Mouse (Mus musculus): Measurements from ENCODE around the gene Dnaaf1. TPM values are rescaled to one million over a fixed set of nuclear protein-coding genes. Genes with fewer than 3 reads are reported as not detected.

The Dnaaf1 gene
- polyA plus RNA-seq, 1 experiment, result 0.28 TPM

DNA sequence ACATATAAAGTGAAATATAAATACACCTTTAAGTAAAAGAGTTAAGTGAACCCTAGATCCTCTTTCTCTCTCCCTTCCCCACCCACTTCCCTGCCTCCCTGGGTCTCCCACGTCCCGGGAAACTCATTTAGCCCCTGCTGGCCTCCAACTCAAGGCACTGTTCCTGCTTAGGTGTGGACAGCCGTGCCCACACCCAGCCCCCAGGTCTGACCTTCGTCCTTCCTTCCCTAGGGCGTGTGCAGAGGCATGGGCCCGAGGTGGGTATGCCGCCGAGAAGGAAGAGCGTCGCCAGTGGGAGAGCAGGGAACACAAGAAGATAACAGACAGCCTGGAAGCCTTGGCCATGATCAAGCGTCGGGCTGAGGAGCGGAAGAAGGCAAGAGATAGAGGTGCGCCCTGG is 15.3 kb downstream of the Dnaaf1 start:
- no peak overlapping the region for H3K4me3 ChIP-seq (ENCODE audit: low read depth, low read length)
- H3K27me3 ChIP-seq (ENCODE audit: control insufficient read depth, insufficient read depth, low read length, poor library complexity, severe bottlenecking), result no peaks in the 10 kb centered on the region
- H3K4me1 ChIP-seq (ENCODE audit: control insufficient read depth, insufficient read depth, low read length), result peaks cover 4% of the 10 kb centered on the region
- H3K9ac ChIP-seq (ENCODE audit: low read depth, poor library complexity, severe bottlenecking), result no peak overlapping the region
- no peaks in the 10 kb centered on the region for H3K36me3 ChIP-seq (ENCODE audit: control insufficient read depth, insufficient read depth, low read length, poor library complexity, severe bottlenecking)
- TF ChIP-seq EP300 (IDR thresholded peaks at IDR 0.05; ENCODE audit: insufficient read depth, low read depth, low read length), result no peak
- TF ChIP-seq POLR2A (IDR thresholded peaks at IDR 0.05; ENCODE audit: insufficient read depth, low read length), result no peak
- TF ChIP-seq CTCF (IDR thresholded peaks at IDR 0.05; ENCODE audit: low read depth, low read length), result no peak
- H3K9me3 ChIP-seq (replicated peaks; ENCODE audit: control insufficient read depth, insufficient read depth, low read length, poor library complexity, severe bottlenecking), result peaks cover 12% of the 10 kb centered on the region
- no peak overlapping the region for H3K27ac ChIP-seq (ENCODE audit: insufficient read depth, low read length)

DNA sequence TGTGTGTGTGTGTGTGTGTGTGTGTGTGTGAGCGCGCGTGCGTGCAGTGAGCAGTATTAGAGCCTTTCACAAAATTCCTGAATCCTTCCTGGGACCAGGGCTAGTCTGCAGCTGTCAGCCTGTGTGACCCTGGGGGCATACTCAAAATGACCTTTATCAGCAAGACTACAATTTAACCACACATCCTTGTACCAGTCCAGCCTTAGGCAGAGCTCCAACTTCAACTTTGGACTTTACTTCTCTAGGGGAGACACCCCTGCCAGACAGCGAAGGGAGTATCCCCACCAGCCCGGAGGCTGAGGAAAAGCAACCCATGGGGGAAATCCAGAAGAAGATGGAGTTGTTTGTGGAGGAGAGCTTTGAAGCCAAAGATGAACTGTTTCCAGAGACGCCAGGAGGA is 16.4 kb downstream of the Dnaaf1 start:
- Histone ChIP-seq H3K9ac (ENCODE audit: low read depth, poor library complexity, severe bottlenecking) (no peak overlapping the region), H3K4me1 (ENCODE audit: control insufficient read depth, insufficient read depth, low read length) (peaks cover 4% of the 10 kb centered on the region), H3K27ac (ENCODE audit: insufficient read depth, low read length) (no peak overlapping the region), H3K9me3 (replicated peaks; ENCODE audit: control insufficient read depth, insufficient read depth, low read length, poor library complexity, severe bottlenecking) (peaks cover 11% of the 10 kb centered on the region), H3K36me3 (ENCODE audit: control insufficient read depth, insufficient read depth, low read length, poor library complexity, severe bottlenecking) (no peaks in the 10 kb centered on the region), H3K27me3 (ENCODE audit: control insufficient read depth, insufficient read depth, low read length, poor library complexity, severe bottlenecking) (no peaks in the 10 kb centered on the region), H3K4me3 (ENCODE audit: low read depth, low read length) (no peak overlapping the region)
- TF ChIP-seq POLR2A (IDR thresholded peaks at IDR 0.05; ENCODE audit: insufficient read depth, low read length), result no peak
- TF ChIP-seq EP300 (IDR thresholded peaks at IDR 0.05; ENCODE audit: insufficient read depth, low read depth, low read length), result no peak
- no peak for TF ChIP-seq CTCF (IDR thresholded peaks at IDR 0.05; ENCODE audit: low read depth, low read length)

DNA sequence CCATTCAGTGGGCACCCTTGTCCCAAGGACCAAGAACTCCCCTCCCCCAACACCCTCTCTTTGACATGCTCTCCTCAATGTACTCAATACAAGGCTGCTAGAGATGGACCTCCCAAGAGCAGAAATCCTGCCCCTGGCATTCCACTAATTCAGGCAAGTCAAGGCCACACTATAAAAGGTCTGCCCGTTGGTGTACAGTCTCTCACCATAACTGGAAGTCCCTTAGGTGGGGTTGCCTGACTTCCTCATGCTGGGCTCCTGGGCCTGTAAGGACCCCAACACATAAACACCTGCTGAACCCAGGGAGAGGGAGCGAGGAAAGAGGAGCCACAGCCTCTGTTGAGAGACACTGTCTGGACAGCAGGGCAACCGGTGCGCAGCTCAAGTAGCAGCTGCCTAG is 28.7 kb downstream of the Dnaaf1 start:
- no peaks in the 10 kb centered on the region for H3K4me1 ChIP-seq (ENCODE audit: control insufficient read depth, insufficient read depth, low read length)
- H3K9ac ChIP-seq (ENCODE audit: low read depth, poor library complexity, severe bottlenecking), result peak overlapping the region; percentile 82
- H3K9me3 ChIP-seq (replicated peaks; ENCODE audit: control insufficient read depth, insufficient read depth, low read length, poor library complexity, severe bottlenecking), result 0 out of 2 replicates have a peak, but pooled peaks cover 1% of the 10 kb centered on the region
- H3K27ac ChIP-seq (ENCODE audit: insufficient read depth, low read length), result no peak overlapping the region
- H3K4me3 ChIP-seq (ENCODE audit: low read depth, low read length), result no peak overlapping the region; the same call in 1 of the 2 replicates
- no peaks in the 10 kb centered on the region for H3K27me3 ChIP-seq (ENCODE audit: control insufficient read depth, insufficient read depth, low read length, poor library complexity, severe bottlenecking)
- no peak for TF ChIP-seq POLR2A (IDR thresholded peaks at IDR 0.05; ENCODE audit: insufficient read depth, low read length)
- no peak for TF ChIP-seq EP300 (IDR thresholded peaks at IDR 0.05; ENCODE audit: insufficient read depth, low read depth, low read length)
- TF ChIP-seq CTCF (IDR thresholded peaks at IDR 0.05; ENCODE audit: low read depth, low read length), result no peak
- H3K36me3 ChIP-seq (ENCODE audit: control insufficient read depth, insufficient read depth, low read length, poor library complexity, severe bottlenecking), result peaks cover 28% of the 10 kb centered on the region

DNA sequence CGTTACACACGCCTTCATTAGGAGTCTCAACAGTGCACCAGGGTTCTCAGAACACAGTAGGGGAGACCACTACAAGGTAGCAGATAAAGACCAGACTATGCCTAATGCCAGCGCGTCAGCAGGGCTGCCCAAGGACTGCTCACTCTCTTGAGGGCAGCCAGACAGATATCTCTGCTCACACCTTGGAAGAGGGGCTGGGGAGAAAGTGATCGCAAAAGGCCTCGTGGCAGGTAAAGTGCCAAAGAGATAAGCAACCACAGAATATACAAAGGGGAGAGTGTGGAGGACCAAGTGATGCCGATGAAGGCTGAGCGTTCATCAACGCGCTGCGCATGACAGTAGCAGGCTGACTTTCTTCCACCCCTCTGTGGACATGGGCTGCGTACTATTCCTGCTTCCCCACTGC is 29.4 kb downstream of the Dnaaf1 start:
- 0 out of 2 replicates have a peak, but pooled peaks cover 7% of the 10 kb centered on the region for H3K9me3 ChIP-seq (replicated peaks; ENCODE audit: control insufficient read depth, insufficient read depth, low read length, poor library complexity, severe bottlenecking)
- no peak overlapping the region for H3K27ac ChIP-seq (ENCODE audit: insufficient read depth, low read length)
- no peak for TF ChIP-seq EP300 (IDR thresholded peaks at IDR 0.05; ENCODE audit: insufficient read depth, low read depth, low read length)
- no peak for TF ChIP-seq CTCF (IDR thresholded peaks at IDR 0.05; ENCODE audit: low read depth, low read length)
- TF ChIP-seq POLR2A (IDR thresholded peaks at IDR 0.05; ENCODE audit: insufficient read depth, low read length), result no peak

DNA sequence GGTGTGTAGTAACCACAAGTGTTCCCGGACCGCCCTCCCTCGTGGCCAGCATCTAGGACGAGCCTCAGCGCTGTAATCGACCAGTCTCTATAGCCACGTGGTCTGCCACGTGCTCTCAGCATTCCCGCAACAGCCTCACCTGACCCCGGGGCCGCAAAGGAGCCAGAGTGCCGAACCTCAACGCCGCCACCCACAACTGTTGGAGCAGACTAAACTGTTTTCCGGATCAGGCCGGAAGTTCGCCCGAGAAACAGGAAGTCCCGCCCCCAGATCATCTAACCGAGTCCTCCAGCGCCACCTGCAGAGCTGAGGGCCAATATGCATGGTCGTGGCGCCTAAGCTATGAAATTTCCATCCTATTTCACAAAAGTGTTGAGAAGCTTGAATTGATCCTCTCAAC is 30.0 kb downstream of the Dnaaf1 start, which contains the start of gene Taf1c:
Gene Taf1c (minus strand): TSS at position 227 of the 400 bp plus-strand sequence.
- H3K36me3 ChIP-seq (ENCODE audit: control insufficient read depth, insufficient read depth, low read length, poor library complexity, severe bottlenecking), result peaks cover 23% of the 10 kb centered on the region
- peak within 1 kb of the TSS; percentile 90 for H3K4me3 ChIP-seq (ENCODE audit: low read depth, low read length)
- no peak within 1 kb of the TSS for H3K27ac ChIP-seq (ENCODE audit: insufficient read depth, low read length)
- no peaks in the 10 kb centered on the region for H3K4me1 ChIP-seq (ENCODE audit: control insufficient read depth, insufficient read depth, low read length)
- H3K9me3 ChIP-seq (replicated peaks; ENCODE audit: control insufficient read depth, insufficient read depth, low read length, poor library complexity, severe bottlenecking), result 0 out of 2 replicates have a peak, but pooled peaks cover 11% of the 10 kb centered on the region
- H3K9ac ChIP-seq (ENCODE audit: low read depth, poor library complexity, severe bottlenecking), result peak within 1 kb of the TSS; percentile 82
- TF ChIP-seq EP300 (IDR thresholded peaks at IDR 0.05; ENCODE audit: insufficient read depth, low read depth, low read length), result peak; percentile 57; the same call in 1 of the 2 replicates
- peak; percentile 81 for TF ChIP-seq CTCF (IDR thresholded peaks at IDR 0.05; ENCODE audit: low read depth, low read length)
- TF ChIP-seq POLR2A (IDR thresholded peaks at IDR 0.05; ENCODE audit: insufficient read depth, low read length), result peak; percentile 73
- no peaks in the 10 kb centered on the region for H3K27me3 ChIP-seq (ENCODE audit: control insufficient read depth, insufficient read depth, low read length, poor library complexity, severe bottlenecking)

More for the DNA sequence above, 29.4 kb downstream of the Dnaaf1 start:
- H3K4me3 ChIP-seq (ENCODE audit: low read depth, low read length), result peak overlapping the region; percentile 90
- peaks cover 23% of the 10 kb centered on the region for H3K36me3 ChIP-seq (ENCODE audit: control insufficient read depth, insufficient read depth, low read length, poor library complexity, severe bottlenecking)
- H3K27me3 ChIP-seq (ENCODE audit: control insufficient read depth, insufficient read depth, low read length, poor library complexity, severe bottlenecking), result no peaks in the 10 kb centered on the region
- no peaks in the 10 kb centered on the region for H3K4me1 ChIP-seq (ENCODE audit: control insufficient read depth, insufficient read depth, low read length)
- peak overlapping the region; percentile 82 for H3K9ac ChIP-seq (ENCODE audit: low read depth, poor library complexity, severe bottlenecking)

DNA sequence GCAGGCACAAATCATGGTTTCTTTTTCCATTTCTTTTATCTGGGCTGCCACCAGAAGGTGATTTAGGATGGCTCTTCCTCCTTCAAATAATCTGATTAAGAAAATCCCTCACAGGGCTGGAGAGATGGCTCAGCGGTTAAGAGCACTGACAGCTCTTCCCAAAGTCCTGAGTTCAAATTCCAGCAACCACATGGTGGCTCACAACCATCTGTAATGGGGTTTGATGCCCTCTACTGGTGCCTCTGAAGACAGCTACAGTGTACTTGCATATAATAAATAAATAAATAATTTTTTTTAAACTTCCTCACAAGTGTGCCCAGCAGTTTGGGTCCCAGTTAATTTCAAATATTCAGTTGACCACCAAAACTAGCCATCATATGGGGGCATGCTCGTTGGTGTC is 31.2 kb downstream of the Dnaaf1 start:
- Histone ChIP-seq H3K9me3 (replicated peaks; ENCODE audit: control insufficient read depth, insufficient read depth, low read length, poor library complexity, severe bottlenecking) (0 out of 2 replicates have a peak, but pooled peaks cover 11% of the 10 kb centered on the region), H3K36me3 (ENCODE audit: control insufficient read depth, insufficient read depth, low read length, poor library complexity, severe bottlenecking) (peaks cover 12% of the 10 kb centered on the region), H3K9ac (ENCODE audit: low read depth, poor library complexity, severe bottlenecking) (no peak overlapping the region), H3K27ac (ENCODE audit: insufficient read depth, low read length) (no peak overlapping the region), H3K4me1 (ENCODE audit: control insufficient read depth, insufficient read depth, low read length) (no peaks in the 10 kb centered on the region), H3K27me3 (ENCODE audit: control insufficient read depth, insufficient read depth, low read length, poor library complexity, severe bottlenecking) (no peaks in the 10 kb centered on the region), H3K4me3 (ENCODE audit: low read depth, low read length) (no peak overlapping the region)
- TF ChIP-seq EP300 (IDR thresholded peaks at IDR 0.05; ENCODE audit: insufficient read depth, low read depth, low read length), result no peak
- no peak for TF ChIP-seq POLR2A (IDR thresholded peaks at IDR 0.05; ENCODE audit: insufficient read depth, low read length)
- TF ChIP-seq CTCF (IDR thresholded peaks at IDR 0.05; ENCODE audit: low read depth, low read length), result no peak

Data from ES-Bruce4 (cell line).